Mouse (Mus musculus) layer of hippocampus, postnatal 36 days (tissue): ENCODE results near the gene Eml5. TPM values are rescaled to one million over a fixed set of nuclear protein-coding genes. Genes with fewer than 3 reads are reported as not detected.

Experiments
- total RNA-seq, 2 experiments: library from RNA; stranded (reverse); gene quantifications; 2 replicates each; pipeline ENCODE4 v1.2.3; 2021

Eml5 gene
- total RNA-seq, 2 experiments from 2014 or later: 87.5 to 91.3 TPM

Other genes with a start within 250 kb of the Eml5 start
- 1 to 10 TPM; 5.2 to 9.6 TPM for gene Ptpn21, start 164.1 kb downstream of the Eml5 start, total RNA-seq
- gene Zc3h14, start 154.5 kb downstream of the Eml5 start, total RNA-seq: 10 to 100 TPM; 95.1 to 97.3 TPM
- 10 to 100 TPM; 46.6 to 49.5 TPM for gene Ttc8, start 19.1 kb upstream of the Eml5 start, total RNA-seq